Mouse (Mus musculus) liver, embryonic 11.5 days (tissue): ENCODE results near the gene Cd46. TPM values are rescaled to one million over a fixed set of nuclear protein-coding genes. Genes with fewer than 3 reads are reported as not detected.
A peak's percentile ranks its signal among the peaks of the same experiment; 100 is the strongest.

Experiments
- ATAC-seq: fragments of 200-750 bp; cut with Nextera tagmentation; replicated peaks from 2 replicates; pipeline ENCODE4 v1.8.0; 2017; ENCODE audit warnings: moderate number of reproducible peaks, mild to moderate bottlenecking, moderate TSS enrichment, moderate library complexity; ENCODE audit not compliant: low FRiP score
- DNase-seq: peaks from one replicate; pipeline ENCODE4 v3.0.0-alpha.2; 2017; ENCODE audit warnings: low spot score
- H3K27ac ChIP-seq: fragments of 300-500 bp; sonication (generic); 2 replicates; pipeline ENCODE4 v1.5.1; 2014; ENCODE audit warnings: mild to moderate bottlenecking, low read depth, low read length, control low read depth
- H3K27me3 ChIP-seq: fragments of 300-500 bp; sonication (generic); replicated peaks from 2 replicates; pipeline ENCODE4 v1.6.1; 2014; ENCODE audit warnings: low read length, mixed read lengths; ENCODE audit not compliant: control insufficient read depth, insufficient read depth
- H3K36me3 ChIP-seq: fragments of 300-500 bp; sonication (generic); 2 replicates; pipeline ENCODE4 v1.6.1; 2014; ENCODE audit warnings: mild to moderate bottlenecking, low read length, moderate library complexity, mixed read lengths; ENCODE audit not compliant: control insufficient read depth, insufficient read depth
- H3K4me1 ChIP-seq: fragments of 300-500 bp; sonication (generic); replicated peaks from 2 replicates; pipeline ENCODE4 v1.6.1; 2014; ENCODE audit warnings: low read length, mixed read lengths; ENCODE audit not compliant: control insufficient read depth, insufficient read depth
- H3K4me2 ChIP-seq: fragments of 300-500 bp; sonication (generic); 2 replicates; pipeline ENCODE4 v1.6.1; 2014; ENCODE audit warnings: mild to moderate bottlenecking, control low read depth, moderate library complexity
- H3K4me3 ChIP-seq: fragments of 300-500 bp; sonication (generic); 2 replicates; pipeline ENCODE4 v1.5.1; 2014; ENCODE audit warnings: low read depth, low read length, control low read depth
- H3K9ac ChIP-seq: fragments of 300-500 bp; sonication (generic); 2 replicates; pipeline ENCODE4 v1.6.1; 2014; ENCODE audit warnings: low read depth, low read length, control low read depth
- H3K9me3 ChIP-seq: fragments of 300-500 bp; sonication (generic); 2 replicates; pipeline ENCODE4 v1.6.1; 2016; ENCODE audit warnings: low read length, inconsistent platforms, mixed read lengths; ENCODE audit not compliant: control insufficient read depth
- WGBS: fragments of 180-500 bp; shearing (Covaris S2); extraction: QIAGEN DNeasy Blood & Tissue Kit; methylation state at CpG from one replicate; pipeline ENCODE4 v1.1.7; 2014; 5-methylcytosine and 5-hydroxymethylcytosine counted together
- microRNA counts: library from miRNA; unstranded; fragments of <30 nt; microRNA quantifications from one replicate; lab custom pipeline; 2015
- microRNA-seq: library from miRNA; unstranded; fragments of <30 nt; microRNA quantifications from one replicate; pipeline ENCODE4, GENCODE M21; 2017; ENCODE audit warnings: borderline number of aligned reads
- polyA plus RNA-seq: library from polyadenylated mRNA; unstranded; fragments of >200 nt; fragmentation: Nextera tagmentation; extraction: Ambion mirVana; gene quantifications from 2 replicates; pipeline ENCODE4 v1.2.1, GENCODE M21; 2014

The Cd46 gene
- polyA plus RNA-seq, 1 experiment from 2014 or later, result 0.82 TPM

DNA sequence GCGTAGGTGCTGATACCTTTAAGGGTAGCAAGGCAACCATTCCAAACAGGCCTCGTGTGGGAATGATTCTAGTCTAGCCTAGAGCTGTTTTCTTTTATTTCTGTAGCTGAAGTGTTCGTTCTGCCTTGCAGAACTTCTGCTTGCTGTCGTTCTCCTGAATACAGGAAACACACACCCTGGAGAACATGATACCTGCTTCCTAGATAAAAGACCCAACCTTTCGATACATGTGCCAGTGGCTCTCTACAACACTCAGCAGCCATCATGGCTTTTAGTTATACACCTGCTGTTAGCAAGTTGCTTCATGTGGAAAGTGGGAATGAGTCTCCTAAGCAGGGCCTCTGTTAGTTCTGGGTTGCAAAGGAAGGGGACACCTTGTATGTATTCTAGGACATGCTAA lies 97.8 kb downstream of the Cd46 start:
- Histone ChIP-seq H3K4me1 (peaks cover 5% of the 10 kb centered on the region; the same call in 1 of the 2 replicates), H3K36me3 (no peaks in the 10 kb centered on the region), H3K27me3 (no peaks in the 10 kb centered on the region), H3K27ac (no peak overlapping the region), H3K4me2 (no peak overlapping the region), H3K9ac (no peak overlapping the region), H3K9me3 (no peaks in the 10 kb centered on the region), H3K4me3 (no peak overlapping the region)
- no peak for ATAC-seq
- no peak for DNase-seq
- WGBS, result 60% methylated on average over 5 of the region's 5 CpGs

DNA sequence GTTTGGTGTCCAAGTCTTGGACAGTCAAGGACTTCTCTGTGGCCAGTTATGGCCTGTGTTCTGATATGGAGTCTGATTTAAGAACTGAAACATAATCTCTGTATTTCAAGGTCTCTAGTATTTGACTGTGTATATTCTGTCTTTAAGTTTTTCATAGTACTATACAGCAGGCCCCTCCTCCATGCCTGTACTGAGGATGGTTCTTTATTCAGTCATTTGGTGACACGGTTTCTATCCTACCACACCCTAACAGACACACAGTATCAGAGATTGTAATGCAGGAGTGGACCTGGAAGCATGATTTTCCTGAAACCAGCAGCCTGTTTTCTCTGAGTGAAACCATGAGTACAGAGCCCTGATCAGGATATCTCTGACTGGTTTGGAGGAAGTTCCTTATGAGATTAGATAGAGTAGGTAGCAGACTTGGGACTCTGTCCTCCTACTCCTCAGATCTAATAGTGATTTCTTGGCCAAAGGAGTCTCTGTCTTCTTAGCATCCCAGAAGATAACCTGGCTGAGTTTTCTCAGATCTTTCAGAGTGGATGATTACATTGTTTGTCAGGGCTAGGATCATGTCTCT lies 98.5 kb downstream of the Cd46 start:
- H3K4me2 ChIP-seq, result no peak overlapping the region
- 40% methylated on average over 1 of the region's 1 CpGs for WGBS
- ATAC-seq (no peak), DNase-seq (no peak)
- no peaks in the 10 kb centered on the region for H3K27me3 ChIP-seq
- H3K27ac ChIP-seq, result no peak overlapping the region
- H3K4me1 ChIP-seq, result peaks cover 5% of the 10 kb centered on the region; the same call in 1 of the 2 replicates
- H3K36me3 ChIP-seq, result no peaks in the 10 kb centered on the region
- H3K9ac ChIP-seq, result no peak overlapping the region
- H3K4me3 ChIP-seq, result no peak overlapping the region
- H3K9me3 ChIP-seq, result no peaks in the 10 kb centered on the region

DNA sequence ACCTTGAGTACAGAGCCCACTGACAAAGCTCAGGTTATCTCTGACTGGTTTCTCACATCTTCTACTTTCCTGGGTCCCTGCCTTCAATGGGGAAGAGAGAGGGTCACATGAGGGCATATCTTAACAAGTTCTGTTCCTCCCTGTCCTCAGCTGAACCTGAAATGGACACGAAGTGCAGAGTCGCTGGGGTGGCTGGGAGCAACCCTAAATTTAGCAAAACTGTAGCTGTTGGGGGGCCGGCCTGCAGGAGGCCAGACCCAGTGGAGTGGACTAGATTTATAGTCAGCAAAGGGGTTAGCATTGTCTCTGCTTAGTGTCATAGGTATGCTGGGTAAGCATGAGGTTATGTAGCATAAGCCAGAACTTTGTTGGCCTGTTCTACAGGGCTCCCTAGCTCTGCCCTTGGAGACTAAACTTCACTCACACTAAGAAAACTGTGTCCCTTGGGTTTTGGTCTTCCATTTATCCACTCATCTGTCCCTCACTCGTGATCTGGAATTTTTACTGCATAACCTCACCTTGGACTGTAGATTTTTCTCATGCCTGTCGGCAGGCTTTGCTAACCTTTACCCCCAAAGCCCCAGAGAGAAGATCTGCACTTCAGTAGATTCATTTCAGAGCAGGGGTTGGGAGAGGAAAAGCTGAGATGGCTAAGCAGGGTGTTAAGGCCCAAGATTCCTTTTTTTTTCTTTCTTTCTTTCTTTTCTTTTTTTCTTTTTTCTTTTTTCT lies 99.3 kb downstream of the Cd46 start:
- H3K4me3 ChIP-seq, result no peak overlapping the region
- H3K27me3 ChIP-seq, result no peaks in the 10 kb centered on the region
- no peak overlapping the region for H3K27ac ChIP-seq
- H3K4me1 ChIP-seq, result peaks cover 5% of the 10 kb centered on the region; the same call in 1 of the 2 replicates
- ATAC-seq (0 out of 2 replicates have a peak, but pooled peaks have one; percentile 6), DNase-seq (no peak)
- H3K9me3 ChIP-seq, result no peaks in the 10 kb centered on the region
- WGBS, result 58% methylated on average over 5 of the region's 5 CpGs
- no peaks in the 10 kb centered on the region for H3K36me3 ChIP-seq
- no peak overlapping the region for H3K9ac ChIP-seq
- no peak overlapping the region for H3K4me2 ChIP-seq

DNA sequence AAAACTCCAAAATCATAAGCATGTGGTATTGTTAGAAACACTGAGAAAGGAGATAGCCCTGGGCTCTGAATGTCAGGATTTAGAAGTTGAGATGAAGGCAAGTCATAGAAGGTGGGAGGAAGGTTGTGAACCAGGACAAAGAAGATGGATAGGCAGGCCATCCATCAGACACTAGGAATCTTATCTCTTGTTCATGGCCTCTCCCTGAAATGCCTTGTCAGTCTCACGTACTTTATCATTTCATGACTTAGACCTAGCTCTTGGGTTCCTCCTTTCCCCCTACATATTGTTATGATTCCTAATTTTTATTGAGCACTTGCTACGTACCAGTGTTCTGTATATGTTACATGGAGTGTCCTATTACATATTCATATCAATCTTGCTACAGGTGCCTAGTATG lies 100.4 kb downstream of the Cd46 start:
- H3K9me3 ChIP-seq, result no peaks in the 10 kb centered on the region

DNA sequence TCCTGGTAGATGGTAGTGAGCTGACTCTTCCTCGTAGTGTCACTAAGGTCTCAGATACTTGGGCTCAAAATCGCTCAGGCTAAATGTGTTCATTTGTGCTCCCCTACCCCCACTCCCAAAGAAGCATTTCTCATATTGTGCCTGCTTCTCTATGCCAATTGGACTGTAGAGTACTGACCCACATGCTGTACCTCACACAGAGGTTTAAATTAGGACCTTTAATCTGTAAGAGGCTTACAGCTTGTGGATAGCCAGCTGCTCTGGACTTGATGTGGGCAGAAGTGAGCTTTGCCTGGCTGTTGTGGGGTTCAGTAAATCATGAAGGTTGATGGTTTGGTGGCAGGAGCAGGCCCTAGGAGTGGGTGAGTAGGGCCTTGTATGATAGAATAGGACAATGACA lies 101.1 kb downstream of the Cd46 start:
- H3K4me2 ChIP-seq, result no peak overlapping the region
- no peaks in the 10 kb centered on the region for H3K36me3 ChIP-seq
- WGBS, result 76% methylated on average over 2 of the region's 2 CpGs
- H3K27ac ChIP-seq, result no peak overlapping the region
- H3K9ac ChIP-seq, result no peak overlapping the region
- H3K27me3 ChIP-seq, result no peaks in the 10 kb centered on the region
- no peak overlapping the region for H3K4me3 ChIP-seq
- no peak for DNase-seq
- no peaks in the 10 kb centered on the region for H3K9me3 ChIP-seq
- no peak for ATAC-seq
- peaks cover 5% of the 10 kb centered on the region for H3K4me1 ChIP-seq

More for the DNA sequence above, 100.4 kb downstream of the Cd46 start:
- Histone ChIP-seq H3K36me3 (no peaks in the 10 kb centered on the region), H3K9ac (no peak overlapping the region), H3K4me1 (peaks cover 5% of the 10 kb centered on the region; the same call in 1 of the 2 replicates), H3K4me2 (no peak overlapping the region), H3K27me3 (no peaks in the 10 kb centered on the region), H3K4me3 (no peak overlapping the region), H3K27ac (no peak overlapping the region)
- ATAC-seq (no peak), DNase-seq (no peak)
- 66% methylated on average over 2 of the region's 2 CpGs for WGBS

DNA sequence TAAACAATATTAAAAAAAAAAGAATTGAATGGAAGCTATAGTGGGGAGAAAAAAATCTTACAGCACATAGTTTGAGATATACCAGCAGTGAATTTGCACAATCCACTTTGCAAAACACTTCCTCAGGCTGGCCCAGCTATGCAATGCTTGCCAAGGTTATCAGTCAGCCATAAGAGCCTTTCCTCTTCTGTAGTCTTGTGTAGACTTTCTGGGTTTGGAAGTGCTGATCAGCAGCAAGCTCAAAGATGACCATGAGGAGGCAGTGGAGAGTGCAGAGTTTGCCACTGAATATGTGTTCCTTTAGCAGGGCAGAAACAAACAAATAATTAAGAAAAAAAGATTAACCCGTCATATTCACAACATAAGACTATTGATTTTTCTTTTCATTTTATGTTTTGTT lies 103.0 kb downstream of the Cd46 start:
- H3K4me2 ChIP-seq, result no peak overlapping the region
- 86% methylated on average over 1 of the region's 1 CpGs for WGBS

More for the DNA sequence above, 103.0 kb downstream of the Cd46 start:
- H3K36me3 ChIP-seq, result no peaks in the 10 kb centered on the region
- DNase-seq, result no peak
- no peak for ATAC-seq
- H3K4me1 ChIP-seq, result peaks cover 10% of the 10 kb centered on the region
- H3K27ac ChIP-seq, result no peak overlapping the region
- H3K27me3 ChIP-seq, result no peaks in the 10 kb centered on the region
- no peak overlapping the region for H3K9ac ChIP-seq
- H3K4me3 ChIP-seq, result no peak overlapping the region
- H3K9me3 ChIP-seq, result no peaks in the 10 kb centered on the region

MicroRNA genes within 50 kb of the gene (microRNA counts, 519-probe panel; counts per million panel counts)
- microRNA mmu-miR-29b (lab: Ali Mortazavi, UCI) (5,275 counts per million, percentile 46 among the panel's probes with 10 or more counts), microRNA mmu-miR-29c (lab: Ali Mortazavi, UCI) (5,004 counts per million, percentile 42 among the panel's probes with 10 or more counts)

Small RNA genes lying within 50 kb of the gene (microRNA-seq; reads per million reads assigned to microRNA genes)
- gene Mir29b-2 (6.3 reads per million, percentile 16 among the genes with 10 or more reads in this experiment), gene Mir29c (139 reads per million, percentile 52 among the genes with 10 or more reads in this experiment)

Other genes with a start within 250 kb of the Cd46 start
- 35.8 and 37.1 TPM in 2 replicates for gene Cd34, start 153.4 kb downstream of the Cd46 start, polyA plus RNA-seq
- gene Cr1l, start 39.3 kb upstream of the Cd46 start, polyA plus RNA-seq, result 72.4 and 81.8 TPM in 2 replicates
- 0.18 and 0.27 TPM in 2 replicates for gene Cr2, start 84.5 kb upstream of the Cd46 start, polyA plus RNA-seq